Mouse (Mus musculus) MEL (cell line): ENCODE results near the gene Llgl2.

Experiments
- BHLHE40 ChIP-seq: IDR thresholded peaks from 2 replicates; pipeline ENCODE4 v1.6.1; 2012; ENCODE audit warnings: low read depth, mild to moderate bottlenecking, inconsistent platforms, low read length, improper control_type of control experiment, borderline replicate concordance
- CTCF ChIP-seq, 3 experiments: IDR thresholded peaks in 2 of 3; conservative IDR thresholded peaks in 1 of 3; 2 replicates each; pipeline ENCODE4 v1.5.1; 2011 to 2012; ENCODE audit warnings: low read length in 3 of 3, low read depth in 2 of 3, mild to moderate bottlenecking in 2 of 3, improper control_type of control experiment in 1 of 3, inconsistent platforms in 1 of 3, mixed read lengths in 1 of 3, moderate library complexity in 1 of 3; ENCODE audit not compliant: control insufficient read depth in 1 of 3, insufficient read depth in 1 of 3, poor library complexity in 1 of 3, severe bottlenecking in 1 of 3
- EP300 ChIP-seq, 2 experiments: IDR thresholded peaks; 2 replicates each; pipeline ENCODE4 v1.6.1; 2011; ENCODE audit warnings: improper control_type of control experiment in 2 of 2, low read length in 2 of 2, low read depth in 1 of 2, mild to moderate bottlenecking in 1 of 2
- GABPA ChIP-seq: IDR thresholded peaks from 2 replicates; pipeline ENCODE4 v1.6.1; 2012; ENCODE audit warnings: low read depth, mild to moderate bottlenecking, inconsistent platforms, low read length, improper control_type of control experiment, moderate library complexity
- GATA1 ChIP-seq: IDR thresholded peaks from 2 replicates; pipeline ENCODE4 v1.6.1; 2011; ENCODE audit warnings: low read depth, low read length, improper control_type of control experiment
- HCFC1 ChIP-seq: IDR thresholded peaks from 2 replicates; pipeline ENCODE4 v1.6.1; 2012; ENCODE audit warnings: low read depth, mild to moderate bottlenecking, inconsistent platforms, low read length, improper control_type of control experiment, moderate library complexity
- MAX ChIP-seq: IDR thresholded peaks from 2 replicates; pipeline ENCODE4 v1.6.1; 2011; ENCODE audit warnings: low read length, improper control_type of control experiment
- MYB ChIP-seq: IDR thresholded peaks from 2 replicates; pipeline ENCODE4 v1.6.1; 2011; ENCODE audit warnings: mild to moderate bottlenecking, low read depth, low read length, improper control_type of control experiment
- NELFE ChIP-seq: IDR thresholded peaks from 2 replicates; pipeline ENCODE4 v1.6.1; 2011; ENCODE audit warnings: low read depth, low read length, improper control_type of control experiment
- POLR2A ChIP-seq, 2 experiments: IDR thresholded peaks; 2 replicates each; pipeline ENCODE4 v1.6.1; 2011 to 2012; ENCODE audit warnings: low read length in 2 of 2, mild to moderate bottlenecking in 2 of 2, control low read depth in 1 of 2, improper control_type of control experiment in 1 of 2, low read depth in 1 of 2, moderate library complexity in 1 of 2; ENCODE audit not compliant: control insufficient read depth in 1 of 2, insufficient read depth in 1 of 2, poor library complexity in 1 of 2
- POLR2AphosphoS5 ChIP-seq: IDR thresholded peaks from 2 replicates; pipeline ENCODE4 v1.6.1; 2012; ENCODE audit warnings: low read depth, borderline replicate concordance, mild to moderate bottlenecking, inconsistent platforms, low read length, moderate library complexity, mixed read lengths
- TAL1 ChIP-seq: IDR thresholded peaks from 2 replicates; pipeline ENCODE4 v1.6.1; 2012; ENCODE audit warnings: mild to moderate bottlenecking, inconsistent platforms, low read length, moderate library complexity, mixed read lengths
- TBP ChIP-seq: IDR thresholded peaks from 2 replicates; pipeline ENCODE4 v1.8.0; 2011; ENCODE audit warnings: low read depth, low read length, improper control_type of control experiment
- USF1 ChIP-seq: IDR thresholded peaks from 2 replicates; pipeline ENCODE4 v1.6.1; 2014; ENCODE audit warnings: low read depth, mild to moderate bottlenecking, inconsistent platforms, low read length, improper control_type of control experiment, moderate library complexity

DNA sequence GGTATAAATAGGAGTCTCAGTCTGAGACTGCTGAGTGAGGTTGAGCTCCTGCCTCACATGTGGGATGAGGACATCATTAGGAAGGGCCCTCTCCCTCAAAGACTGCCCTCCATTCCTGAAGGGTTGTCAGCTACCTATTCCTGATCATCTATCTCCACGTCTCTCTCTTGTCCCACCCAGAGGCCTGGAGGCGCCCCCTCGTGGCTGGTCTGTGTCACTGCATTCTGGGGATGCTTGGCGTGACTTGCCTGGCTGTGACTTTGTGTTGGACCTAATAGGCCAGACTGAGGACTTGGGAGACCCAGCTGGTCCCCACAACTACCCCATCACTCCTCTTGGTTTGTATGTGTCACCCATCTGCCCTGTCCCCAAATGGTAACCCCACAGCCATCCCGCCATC, 57.2 kb downstream of the Llgl2 start:
- TF ChIP-seq GABPA = no peak
- TF ChIP-seq CTCF (IDR thresholded peaks at IDR 0.05 in 2 of 3, conservative IDR thresholded peaks at IDR 0.05 in 1 of 3; ENCODE audit: control insufficient read depth in 1 of 3, insufficient read depth in 1 of 3, low read depth in 2 of 3, low read length in 3 of 3, poor library complexity in 1 of 3, severe bottlenecking in 1 of 3) = peak; percentile 98 to 100 (median 99)
- no peak for TF ChIP-seq TBP
- no peak for TF ChIP-seq POLR2A (IDR thresholded peaks at IDR 0.05; ENCODE audit: control insufficient read depth in 1 of 2, insufficient read depth in 1 of 2, low read depth in 1 of 2, low read length in 2 of 2, poor library complexity in 1 of 2)
- no peak for TF ChIP-seq NELFE
- no peak for TF ChIP-seq TAL1
- no peak for TF ChIP-seq BHLHE40
- no peak for TF ChIP-seq EP300 (IDR thresholded peaks at IDR 0.05; ENCODE audit: low read depth in 1 of 2, low read length in 2 of 2)
- TF ChIP-seq MAX = no peak
- TF ChIP-seq MYB = no peak
- TF ChIP-seq POLR2AphosphoS5 = no peak
- TF ChIP-seq GATA1 = no peak
- no peak for TF ChIP-seq USF1
- TF ChIP-seq HCFC1 = 0 out of 2 replicates have a peak, but pooled peaks have one; percentile 13
